Mouse (Mus musculus) heart, adult 2 months (tissue): ENCODE results near the gene Zp3r.

Experiments
- CTCF ChIP-seq: fragments of 200-600 bp; IDR thresholded peaks from 2 replicates; pipeline ENCODE4 v1.8.1; 2022; ENCODE audit warnings: antibody characterized with exemption, mild to moderate bottlenecking, moderate library complexity
- EP300 ChIP-seq: fragments of 200-500 bp; IDR thresholded peaks from 2 replicates; pipeline ENCODE4 v1.6.1; 2011; ENCODE audit warnings: low read depth, low read length, control low read depth; ENCODE audit not compliant: insufficient read depth
- POLR2A ChIP-seq: fragments of 200-500 bp; IDR thresholded peaks from 2 replicates; pipeline ENCODE4 v1.6.1; 2011; ENCODE audit warnings: mild to moderate bottlenecking, low read depth, low read length, control low read depth; ENCODE audit not compliant: insufficient read depth

DNA sequence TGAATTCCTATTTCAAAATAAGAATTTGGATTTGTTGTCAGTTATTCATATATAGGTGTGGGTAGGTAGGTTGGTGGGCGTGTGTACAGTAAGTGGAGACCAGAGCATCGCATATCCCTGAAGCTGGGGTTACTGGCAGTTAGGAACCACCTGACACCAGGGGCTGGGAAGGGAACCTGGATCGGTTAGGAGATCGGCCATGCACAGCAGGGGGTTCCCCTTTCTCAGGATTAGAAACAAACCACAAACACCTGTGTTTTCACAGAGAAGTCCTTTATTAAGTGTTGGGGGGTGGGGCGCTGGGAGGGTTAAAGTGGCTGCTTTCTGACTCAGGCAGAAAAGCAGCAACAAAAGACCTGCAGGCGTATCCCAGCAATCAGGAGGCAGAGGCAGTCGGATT lies 80.3 kb downstream of the Zp3r start:
- TF ChIP-seq CTCF (no peak), POLR2A (no peak), EP300 (no peak)
